Mouse (Mus musculus) urinary bladder, postnatal 4 days (tissue): Measurements from ENCODE around the gene Csk.

Experiments
- DNase-seq, 2 experiments: peaks; one replicate each; pipeline ENCODE4 v3.0.0; 2021 to 2022; ENCODE audit warnings: low spot score in 2 of 2

The Csk gene

DNA sequence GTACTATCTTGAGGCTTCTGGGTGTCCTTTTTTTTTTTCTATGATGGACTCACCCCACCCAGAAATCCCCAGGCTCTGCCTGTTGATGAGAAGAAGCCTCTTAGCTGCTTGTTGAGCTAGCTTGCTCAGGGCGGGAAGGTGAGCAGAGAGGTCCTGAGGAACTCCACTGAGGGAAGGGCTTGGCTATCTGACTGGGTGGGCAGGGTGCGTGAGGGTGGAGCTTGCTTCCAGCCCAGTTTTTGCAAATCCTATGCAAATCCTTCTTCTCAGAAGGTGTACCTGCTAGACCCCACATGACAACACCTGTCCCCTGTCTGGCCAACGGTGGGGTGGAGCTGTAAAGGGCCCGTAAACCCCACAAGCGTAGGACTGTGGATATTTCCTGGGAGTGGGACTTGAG lies at the start of gene Csk:
Csk (minus strand) TSS at position 349 of the 400 bp plus-strand sequence.
- DNase-seq = no peak

DNA sequence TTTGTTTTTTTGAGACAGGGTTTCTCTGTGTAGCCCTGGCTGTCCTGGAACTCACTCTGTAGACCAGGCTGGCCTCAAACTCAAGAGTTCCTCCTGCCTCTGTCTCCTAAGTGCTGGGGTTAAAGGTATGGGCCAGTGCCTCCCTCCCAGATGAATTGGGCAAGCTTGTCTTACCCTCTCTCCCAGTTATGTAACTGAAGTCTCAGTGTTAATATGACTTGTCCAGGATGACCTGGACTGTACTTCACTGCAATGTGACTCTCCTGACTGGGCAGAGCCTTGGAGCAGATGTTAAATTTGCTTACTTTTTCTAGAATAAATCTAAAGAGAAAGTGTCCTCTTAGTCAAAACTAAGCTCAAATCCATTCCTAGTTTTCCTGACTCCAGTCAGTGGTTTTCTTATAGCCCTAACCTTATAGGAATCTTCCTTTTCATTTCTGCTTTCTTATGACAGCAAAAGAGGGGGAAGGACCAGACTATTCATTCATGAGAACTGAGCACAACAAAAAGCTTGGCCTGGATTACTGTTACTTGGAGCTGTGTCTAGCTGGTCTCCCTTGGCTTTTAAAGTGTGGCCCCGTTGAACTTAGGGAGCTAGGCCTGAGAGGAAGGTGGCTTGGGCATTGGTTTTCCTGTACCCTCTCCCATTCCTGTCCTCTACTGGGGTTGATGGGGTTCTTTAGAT lies 45.2 kb upstream of the Csk start:
- no peak for DNase-seq

DNA sequence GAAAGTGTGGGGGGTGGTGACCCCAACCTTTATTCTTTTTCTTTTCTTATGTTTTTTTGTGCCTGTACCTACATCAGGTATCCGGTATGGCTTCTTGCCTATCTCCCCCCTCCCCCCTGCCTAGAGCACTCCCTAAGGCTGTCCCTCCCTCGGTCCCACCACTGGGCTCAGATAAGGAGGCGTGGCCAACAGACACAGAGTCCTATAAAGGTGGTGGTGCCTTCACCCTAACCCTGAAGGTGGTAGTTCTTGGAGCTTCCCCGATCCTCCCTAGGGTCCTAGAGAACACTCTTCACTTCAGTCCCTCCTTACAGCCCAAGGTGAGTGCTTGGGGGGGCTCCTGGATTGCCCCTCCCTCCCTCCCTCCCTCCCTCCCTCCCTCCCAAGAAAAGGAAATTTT lies 43.9 kb upstream of the Csk start:
- no peak for DNase-seq

GRCm38 (mm10) chr9:57696380-57697285 lies 43.2 kb upstream of the Csk start:
- DNase-seq = peak in 1 of 2 experiments; percentile 40

GRCm38 (mm10) chr9:57694108-57694507 lies 40.7 kb upstream of the Csk start:
- DNase-seq = no peak

- DNase-seq = no peak
These were observed 35.2 kb upstream of the Csk start for GRCm38 (mm10) chr9:57688606-57689005.

DNA sequence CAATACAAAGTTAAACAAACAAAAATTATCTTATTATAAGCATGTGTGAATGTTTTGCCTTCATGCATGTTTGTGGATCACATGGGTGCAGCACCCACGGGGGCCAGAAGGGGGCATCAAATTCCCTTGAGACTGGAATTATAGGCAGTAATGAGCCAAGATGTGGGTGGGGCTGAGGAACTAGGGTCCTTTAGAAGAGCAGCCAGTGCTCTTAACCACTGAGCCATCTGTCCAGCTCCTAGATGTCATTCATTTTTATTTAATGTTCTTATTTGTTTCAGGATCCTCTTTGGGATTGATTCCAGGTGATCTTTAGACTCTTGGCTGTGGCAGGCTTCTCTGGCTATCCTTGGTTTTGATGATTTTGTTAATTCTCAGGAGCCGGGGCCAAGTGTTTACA lies 34.7 kb upstream of the Csk start:
- no peak for DNase-seq

DNA sequence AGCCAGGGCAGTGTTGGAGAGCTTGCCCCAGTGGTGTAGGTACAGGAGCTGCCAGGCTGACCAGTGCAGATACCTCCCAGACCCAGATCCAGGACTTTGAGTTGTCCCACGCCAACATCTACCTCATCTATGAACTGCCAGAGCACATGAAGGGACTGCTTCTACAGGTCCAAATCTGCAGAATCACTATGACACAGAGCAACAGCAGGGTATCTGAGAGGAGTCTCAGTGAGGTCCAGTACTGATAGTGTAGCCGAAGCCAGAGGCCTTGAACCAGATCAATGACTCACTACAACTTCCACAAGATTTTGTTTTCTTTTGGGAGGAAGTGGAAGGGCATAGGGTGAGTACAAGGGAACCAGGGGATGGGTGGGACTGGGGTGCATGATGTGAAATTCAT lies 34.3 kb upstream of the Csk start, which contains the start of gene Cyp1a1:
Cyp1a1 (plus strand) TSS at position 178 of the 400 bp plus-strand sequence.
- no peak for DNase-seq

DNA sequence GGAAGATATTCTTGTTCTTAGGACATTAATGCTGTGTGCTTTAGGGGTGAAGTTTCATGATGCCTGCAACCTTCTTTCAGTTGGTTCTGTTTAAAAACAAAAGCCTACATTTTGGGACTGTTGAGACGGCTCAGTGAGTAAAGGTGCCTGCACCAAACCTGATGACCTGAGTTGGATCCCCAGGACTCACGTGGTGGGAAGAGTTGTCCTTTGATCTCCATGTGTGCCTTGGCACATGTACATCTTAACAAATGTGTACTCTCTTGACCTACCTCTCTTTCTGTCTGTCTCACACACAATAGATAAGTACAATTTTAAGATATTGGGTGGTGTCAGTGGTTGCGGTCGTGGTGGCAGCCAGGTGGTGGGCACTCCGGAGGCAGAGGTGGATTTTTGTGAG lies 32.6 kb upstream of the Csk start:
- DNase-seq = no peak

GRCm38 (mm10) chr9:57683520-57683919 lies 30.1 kb upstream of the Csk start, which contains the start of gene Cyp1a2:
Gene Cyp1a2, minus strand, starts transcription at chr9:57683703.
- no peak for DNase-seq

DNA sequence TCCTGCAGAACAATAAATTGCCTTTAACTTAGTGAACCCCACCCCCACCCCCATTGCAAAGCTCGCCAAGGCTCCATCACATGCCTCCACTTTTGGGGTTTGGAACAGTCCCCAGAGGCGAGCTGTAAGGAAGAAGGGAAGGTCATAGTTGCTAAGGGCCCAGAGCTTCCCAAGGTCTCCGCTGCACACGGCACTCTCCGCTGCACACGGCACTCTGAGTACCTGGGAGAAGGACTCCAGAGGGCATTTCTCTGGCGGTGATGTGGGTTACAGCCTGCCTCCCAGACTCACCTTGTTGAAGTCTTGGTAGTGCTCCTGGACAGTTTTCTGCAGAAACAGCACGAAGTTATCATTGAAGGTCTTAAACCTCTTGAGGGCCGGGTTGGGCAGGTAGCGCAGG lies 28.0 kb upstream of the Csk start:
- DNase-seq = no peak

- no peak for DNase-seq
These were observed 18.1 kb upstream of the Csk start for GRCm38 (mm10) chr9:57671500-57671899.

DNA sequence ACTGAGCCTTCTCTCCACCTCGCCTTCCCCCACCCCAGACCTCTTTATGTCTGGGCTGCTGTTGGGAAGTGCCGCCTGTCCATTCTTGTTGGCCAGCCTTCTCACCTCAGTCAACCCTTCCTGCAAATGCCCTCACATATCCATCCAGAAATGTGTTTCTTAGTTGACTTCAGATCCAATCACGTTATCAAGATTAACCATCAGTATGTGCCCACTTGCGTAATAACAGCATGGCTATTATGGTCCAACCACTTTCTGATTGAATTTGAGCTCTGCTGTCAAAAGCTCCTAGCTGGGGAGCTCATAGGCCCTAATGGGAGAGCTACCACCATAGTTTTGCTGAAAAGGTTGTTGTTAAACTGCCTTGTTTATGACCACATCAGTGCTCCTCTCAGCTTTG lies 17.6 kb upstream of the Csk start:
- DNase-seq = no peak

GRCm38 (mm10) chr9:57669566-57669965 lies 16.1 kb upstream of the Csk start:
- DNase-seq = no peak

- DNase-seq = no peak
These were observed 14.8 kb upstream of the Csk start for GRCm38 (mm10) chr9:57668277-57668676.

- DNase-seq = no peak
These were observed 14.4 kb upstream of the Csk start for GRCm38 (mm10) chr9:57667817-57668216.

DNA sequence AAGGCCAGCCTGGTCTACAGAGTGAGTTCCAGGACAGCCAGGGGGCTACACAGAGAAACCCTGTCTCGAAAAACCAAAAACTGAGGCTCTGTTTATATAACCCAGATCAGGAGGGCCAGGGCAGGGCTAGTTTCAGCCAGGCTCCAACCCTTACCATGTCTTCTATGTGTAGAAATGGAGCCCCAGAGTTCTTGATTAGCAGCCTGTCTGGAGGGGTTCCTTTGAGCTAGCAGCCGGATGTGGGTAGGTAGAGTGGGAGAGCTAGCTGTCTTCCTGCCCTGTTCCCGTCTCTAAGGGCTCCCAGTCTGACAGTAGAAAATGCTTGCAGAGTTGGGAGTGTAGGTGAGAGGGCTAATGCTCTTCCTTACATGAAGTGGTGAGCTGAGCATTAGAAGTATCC lies 13.7 kb upstream of the Csk start:
- DNase-seq = no peak

DNA sequence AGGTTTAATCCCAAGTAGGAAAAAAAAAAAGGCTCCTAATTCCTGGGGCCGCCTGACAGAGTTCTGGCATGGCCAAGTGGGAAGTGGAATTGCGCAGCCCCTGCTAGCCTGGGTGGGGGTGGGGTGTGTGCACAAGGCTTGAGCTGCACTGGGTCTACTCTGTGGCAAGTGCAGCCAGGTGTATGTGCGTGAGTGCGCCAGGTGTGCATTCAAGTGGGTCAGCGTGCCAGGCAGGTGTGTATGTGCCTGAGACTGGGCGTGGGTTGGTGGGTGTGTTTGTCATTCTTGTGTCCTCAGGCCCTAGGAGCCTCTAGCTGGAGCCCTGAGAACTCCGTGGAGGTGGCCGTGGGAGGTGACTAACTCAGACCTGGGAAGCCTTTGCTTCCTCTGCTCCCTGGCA lies 13.1 kb upstream of the Csk start:
- no peak for DNase-seq

DNA sequence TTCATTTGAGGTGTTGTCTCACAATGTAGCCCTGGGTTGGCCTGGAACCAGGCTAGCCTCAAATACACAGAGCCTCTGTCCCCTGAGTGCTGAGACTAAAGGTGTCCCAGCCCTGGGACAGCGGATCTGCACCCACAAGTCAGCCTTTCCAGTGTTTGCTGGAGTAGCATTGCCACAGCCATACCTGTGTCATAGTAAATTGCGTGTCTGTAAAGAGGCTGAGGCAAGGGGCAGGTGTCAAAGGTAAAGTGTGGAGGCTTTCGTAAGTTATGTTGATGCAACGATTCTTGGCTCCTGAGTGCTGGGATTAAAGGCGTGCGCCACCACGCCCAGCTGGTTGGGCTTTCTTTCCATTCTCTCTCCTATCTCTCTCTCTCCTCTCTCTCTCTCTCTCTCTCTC lies 11.2 kb upstream of the Csk start:
- no peak for DNase-seq

GRCm38 (mm10) chr9:57661552-57661951 lies 8.1 kb upstream of the Csk start:
- DNase-seq = no peak

DNA sequence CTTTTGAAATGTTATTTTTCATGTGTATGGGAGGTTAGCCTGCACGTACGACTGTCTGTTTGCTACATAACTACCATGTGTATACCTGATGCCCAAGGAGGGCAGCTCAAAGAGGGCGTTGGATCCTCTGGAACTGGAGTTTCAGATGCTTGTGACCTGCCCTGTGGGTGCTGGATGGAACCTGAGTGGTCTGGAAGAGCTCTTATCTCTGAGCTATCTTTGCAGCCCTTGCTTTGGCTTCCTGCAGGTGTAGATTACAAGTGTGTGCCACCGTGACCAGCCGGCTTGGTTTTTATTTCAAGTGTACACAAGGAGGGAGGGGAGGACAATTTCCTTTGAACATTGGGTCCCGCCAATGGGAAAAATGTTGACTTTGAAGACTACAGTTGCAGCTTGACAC lies 7.1 kb upstream of the Csk start:
- no peak for DNase-seq

DNA sequence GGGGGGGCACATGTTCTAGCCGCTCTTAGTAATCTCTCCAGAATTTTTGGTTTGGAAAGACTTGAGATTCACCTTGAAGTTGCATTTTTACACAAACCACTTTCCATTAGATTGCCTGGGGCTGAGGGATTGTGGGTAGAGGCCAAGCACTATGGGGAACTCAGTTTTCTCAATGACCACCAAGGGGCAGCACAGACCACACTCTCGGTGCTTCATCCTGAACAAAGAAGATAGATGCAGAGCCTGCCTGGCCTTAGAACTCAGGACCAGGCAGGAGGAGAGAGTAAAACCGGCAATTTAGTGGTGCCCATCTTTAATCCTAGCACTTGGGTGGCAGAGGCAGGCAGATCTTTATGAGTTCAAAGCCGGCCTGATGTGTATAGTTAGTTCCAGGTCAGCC lies 6.3 kb upstream of the Csk start:
- DNase-seq = peak in 1 of 2 experiments; percentile 51

GRCm38 (mm10) chr9:57658970-57659369 lies 5.5 kb upstream of the Csk start:
- no peak for DNase-seq
